Mouse (Mus musculus) lung, embryonic 15.5 days (tissue): ENCODE results near the gene Dgkz. TPM values are rescaled to one million over a fixed set of nuclear protein-coding genes. Genes with fewer than 3 reads are reported as not detected.
A peak's percentile ranks its signal among the peaks of the same experiment; 100 is the strongest.

Source experiments
- ATAC-seq: fragments of 200-750 bp; cut with Nextera tagmentation; 2 replicates; pipeline ENCODE4 v1.8.0; 2017; ENCODE audit warnings: moderate number of reproducible peaks, borderline replicate concordance; ENCODE audit not compliant: low FRiP score, low TSS enrichment; ENCODE audit errors: extremely low read depth
- H3K27ac ChIP-seq: fragments of 300-500 bp; sonication (generic); 2 replicates; pipeline ENCODE4 v1.5.1; 2015; ENCODE audit warnings: moderate library complexity, mild to moderate bottlenecking, inconsistent platforms
- H3K27me3 ChIP-seq: fragments of 300-500 bp; sonication (generic); 2 replicates; pipeline ENCODE4 v1.6.1; 2015; ENCODE audit warnings: inconsistent platforms
- H3K36me3 ChIP-seq: fragments of 300-500 bp; sonication (generic); 2 replicates; pipeline ENCODE4 v1.6.1; 2015; ENCODE audit warnings: inconsistent platforms
- H3K4me1 ChIP-seq: fragments of 300-500 bp; sonication (generic); 2 replicates; pipeline ENCODE4 v1.6.1; 2015; ENCODE audit warnings: inconsistent platforms
- H3K4me2 ChIP-seq: fragments of 300-500 bp; sonication (generic); 2 replicates; pipeline ENCODE4 v1.6.1; 2015; ENCODE audit warnings: inconsistent platforms, mild to moderate bottlenecking, moderate library complexity
- H3K4me3 ChIP-seq: fragments of 300-500 bp; sonication (generic); 2 replicates; pipeline ENCODE4 v1.5.1; 2015; ENCODE audit warnings: mild to moderate bottlenecking, inconsistent platforms
- H3K9ac ChIP-seq: fragments of 300-500 bp; sonication (generic); 2 replicates; pipeline ENCODE4 v1.6.1; 2015; ENCODE audit warnings: inconsistent platforms
- H3K9me3 ChIP-seq: fragments of 300-500 bp; sonication (generic); 2 replicates; pipeline ENCODE4 v1.6.1; 2016; ENCODE audit warnings: inconsistent platforms
- WGBS: fragments of 180-500 bp; shearing (Covaris S2); methylation state at CpG from one replicate; pipeline ENCODE4 v1.1.7; 2015; 5-methylcytosine and 5-hydroxymethylcytosine counted together
- polyA plus RNA-seq: library from polyadenylated mRNA; unstranded; fragments of >200 nt; fragmentation: Nextera tagmentation; extraction: Ambion mirVana; gene quantifications from 2 replicates; pipeline ENCODE4 v1.2.1, GENCODE M21; 2015

Gene Dgkz
- polyA plus RNA-seq, 1 experiment from 2014 or later, result 54.0 TPM

- H3K27ac ChIP-seq, result no peak overlapping the region
- no peak for ATAC-seq
- H3K4me2 ChIP-seq, result peak overlapping the region; percentile 98
- 3% methylated on average over 37 of the region's 37 CpGs for WGBS
- H3K36me3 ChIP-seq, result 0 out of 2 replicates have a peak, but pooled peaks cover 8% of the 10 kb centered on the region
- peaks cover 48% of the 10 kb centered on the region for H3K27me3 ChIP-seq
- H3K9ac ChIP-seq, result no peak overlapping the region
- peaks cover 32% of the 10 kb centered on the region for H3K4me1 ChIP-seq
- H3K4me3 ChIP-seq, result peak overlapping the region; percentile 58
- H3K9me3 ChIP-seq, result no peaks in the 10 kb centered on the region
Measured at GRCm38 (mm10) chr2:91922586-91923414, 52.9 kb downstream of the Dgkz start.

GRCm38 (mm10) chr2:91921790-91922570 is 53.7 kb downstream of the Dgkz start:
- 1% methylated on average over 64 of the region's 64 CpGs for WGBS
- peaks cover 28% of the 10 kb centered on the region for H3K4me1 ChIP-seq
- peaks cover 48% of the 10 kb centered on the region for H3K27me3 ChIP-seq
- peak overlapping the region; percentile 98 for H3K4me2 ChIP-seq
- H3K36me3 ChIP-seq, result peaks cover 14% of the 10 kb centered on the region; the same call in 1 of the 2 replicates
- peak overlapping the region; percentile 6; the same call in 1 of the 2 replicates for H3K9ac ChIP-seq
- ATAC-seq, result peak; percentile 55; the same call in 1 of the 2 replicates
- no peak overlapping the region for H3K27ac ChIP-seq
- no peaks in the 10 kb centered on the region for H3K9me3 ChIP-seq
- H3K4me3 ChIP-seq, result peak overlapping the region; percentile 58

GRCm38 (mm10) chr2:91921181-91921789 is 54.4 kb downstream of the Dgkz start:
- Histone ChIP-seq H3K9me3 (no peaks in the 10 kb centered on the region), H3K4me3 (peak overlapping the region; percentile 58), H3K27me3 (peaks cover 48% of the 10 kb centered on the region), H3K36me3 (peaks cover 17% of the 10 kb centered on the region; the same call in 1 of the 2 replicates), H3K9ac (no peak overlapping the region), H3K4me2 (peak overlapping the region; percentile 98), H3K4me1 (peaks cover 28% of the 10 kb centered on the region), H3K27ac (no peak overlapping the region)
- WGBS, result 4% methylated on average over 31 of the region's 31 CpGs
- peak; percentile 12; the same call in 1 of the 2 replicates for ATAC-seq

GRCm38 (mm10) chr2:91920130-91920529 is 55.5 kb downstream of the Dgkz start:
- ATAC-seq, result no peak
- Histone ChIP-seq H3K27ac (no peak overlapping the region), H3K9ac (no peak overlapping the region), H3K9me3 (no peaks in the 10 kb centered on the region), H3K4me3 (no peak overlapping the region), H3K27me3 (peaks cover 48% of the 10 kb centered on the region), H3K4me1 (peaks cover 28% of the 10 kb centered on the region), H3K4me2 (no peak overlapping the region), H3K36me3 (peaks cover 17% of the 10 kb centered on the region; the same call in 1 of the 2 replicates)
- WGBS, result 54% methylated on average over 4 of the region's 4 CpGs

- H3K4me2 ChIP-seq, result no peak overlapping the region
- H3K9me3 ChIP-seq, result no peaks in the 10 kb centered on the region
- WGBS, result 89% methylated on average over 7 of the region's 7 CpGs
- peaks cover 18% of the 10 kb centered on the region for H3K27me3 ChIP-seq
- no peak overlapping the region for H3K4me3 ChIP-seq
- peaks cover 10% of the 10 kb centered on the region for H3K4me1 ChIP-seq
- peaks cover 29% of the 10 kb centered on the region for H3K36me3 ChIP-seq
- no peak overlapping the region for H3K27ac ChIP-seq
- no peak for ATAC-seq
- no peak overlapping the region for H3K9ac ChIP-seq
Measured at GRCm38 (mm10) chr2:91917096-91917495, 58.6 kb downstream of the Dgkz start.

- no peak overlapping the region for H3K4me3 ChIP-seq
- H3K27me3 ChIP-seq, result peaks cover 12% of the 10 kb centered on the region
- WGBS, result 80% methylated on average over 7 of the region's 7 CpGs
- no peak overlapping the region for H3K4me2 ChIP-seq
- H3K9me3 ChIP-seq, result no peaks in the 10 kb centered on the region
- H3K4me1 ChIP-seq, result peaks cover 4% of the 10 kb centered on the region
- no peak for ATAC-seq
- peaks cover 35% of the 10 kb centered on the region for H3K36me3 ChIP-seq
- no peak overlapping the region for H3K9ac ChIP-seq
- H3K27ac ChIP-seq, result no peak overlapping the region
Measured at GRCm38 (mm10) chr2:91916346-91916977, 59.2 kb downstream of the Dgkz start.

- WGBS, result 72% methylated on average over 7 of the region's 7 CpGs
- Histone ChIP-seq H3K36me3 (peaks cover 50% of the 10 kb centered on the region), H3K9me3 (no peaks in the 10 kb centered on the region), H3K9ac (no peak overlapping the region), H3K4me1 (no peaks in the 10 kb centered on the region), H3K27ac (no peak overlapping the region), H3K4me3 (no peak overlapping the region), H3K4me2 (no peak overlapping the region), H3K27me3 (no peaks in the 10 kb centered on the region)
- no peak for ATAC-seq
Measured at GRCm38 (mm10) chr2:91913328-91914110, 62.1 kb downstream of the Dgkz start.

GRCm38 (mm10) chr2:91912616-91913015 is 63.0 kb downstream of the Dgkz start:
- ATAC-seq, result no peak
- Histone ChIP-seq H3K4me3 (no peak overlapping the region), H3K9ac (no peak overlapping the region), H3K4me1 (no peaks in the 10 kb centered on the region), H3K4me2 (no peak overlapping the region), H3K27ac (no peak overlapping the region), H3K27me3 (no peaks in the 10 kb centered on the region), H3K9me3 (no peaks in the 10 kb centered on the region), H3K36me3 (peaks cover 45% of the 10 kb centered on the region)
- 65% methylated on average over 3 of the region's 3 CpGs for whole genome bisulfite sequencing

- no peak overlapping the region for H3K4me3 ChIP-seq
- no peak overlapping the region for H3K9ac ChIP-seq
- peaks cover 18% of the 10 kb centered on the region for H3K36me3 ChIP-seq
- H3K27ac ChIP-seq, result no peak overlapping the region
- no peaks in the 10 kb centered on the region for H3K4me1 ChIP-seq
- no peak for ATAC-seq
- H3K27me3 ChIP-seq, result no peaks in the 10 kb centered on the region
- H3K4me2 ChIP-seq, result no peak overlapping the region
- 90% methylated on average over 2 of the region's 2 CpGs for WGBS
- H3K9me3 ChIP-seq, result no peaks in the 10 kb centered on the region
Measured at GRCm38 (mm10) chr2:91906141-91906540, 69.5 kb downstream of the Dgkz start.

- no peaks in the 10 kb centered on the region for H3K27me3 ChIP-seq
- H3K4me3 ChIP-seq, result no peak overlapping the region
- peaks cover 10% of the 10 kb centered on the region; the same call in 1 of the 2 replicates for H3K36me3 ChIP-seq
- no peaks in the 10 kb centered on the region for H3K9me3 ChIP-seq
- H3K27ac ChIP-seq, result no peak overlapping the region
- H3K4me1 ChIP-seq, result no peaks in the 10 kb centered on the region
- ATAC-seq, result no peak
- no peak overlapping the region for H3K4me2 ChIP-seq
- H3K9ac ChIP-seq, result no peak overlapping the region
- WGBS, result 69% methylated on average over 5 of the region's 5 CpGs
Measured at GRCm38 (mm10) chr2:91904618-91905307, 70.9 kb downstream of the Dgkz start.
